Mouse (Mus musculus) erythroblast, adult 5-6 weeks (primary cell): ENCODE results near the gene Tmem182. TPM values are rescaled to one million over a fixed set of nuclear protein-coding genes. Genes with fewer than 3 reads are reported as not detected.

Experiments
- total RNA-seq, 2 experiments: library from RNA; stranded (forward) in 1 of 2; stranded (reverse) in 1 of 2; fragments of 150-400 nt in 1 of 2; fragments of 200-764, 138-1000 nt in 1 of 2; gene quantifications; 2 replicates each; pipeline versions ENCODE4 v1.2.3 to v1.2.4; 2015 to 2017; ENCODE audit warnings: low replicate concordance in 2 of 2

Gene Tmem182
- total RNA-seq, 2 experiments from 2014 or later = 0.85 TPM; not detected in 1

Other genes with a start within 250 kb of the Tmem182 start
- not detected in 2 replicates for gene Slc9a4, start 225.5 kb upstream of the Tmem182 start, total RNA-seq (2015; ENCODE audit: low replicate concordance)
- not detected in 2 replicates for gene Slc9a4, start 225.5 kb upstream of the Tmem182 start, total RNA-seq (2017; ENCODE audit: low replicate concordance)
- gene Slc9a2, start 125.0 kb upstream of the Tmem182 start, total RNA-seq (2015; ENCODE audit: low replicate concordance) = not detected in 2 replicates
- not detected in 2 replicates for gene Slc9a2, start 125.0 kb upstream of the Tmem182 start, total RNA-seq (2017; ENCODE audit: low replicate concordance)
- gene Mfsd9, start 14.9 kb upstream of the Tmem182 start, total RNA-seq (2015; ENCODE audit: low replicate concordance) = 0.63 TPM in 1 of 2 replicates, not detected in the other
- 1.5 and 2.6 TPM in 2 replicates for gene Mfsd9, start 14.9 kb upstream of the Tmem182 start, total RNA-seq (2017; ENCODE audit: low replicate concordance)